Mouse (Mus musculus): ENCODE measurements around the gene Klrb1f.

DNA sequence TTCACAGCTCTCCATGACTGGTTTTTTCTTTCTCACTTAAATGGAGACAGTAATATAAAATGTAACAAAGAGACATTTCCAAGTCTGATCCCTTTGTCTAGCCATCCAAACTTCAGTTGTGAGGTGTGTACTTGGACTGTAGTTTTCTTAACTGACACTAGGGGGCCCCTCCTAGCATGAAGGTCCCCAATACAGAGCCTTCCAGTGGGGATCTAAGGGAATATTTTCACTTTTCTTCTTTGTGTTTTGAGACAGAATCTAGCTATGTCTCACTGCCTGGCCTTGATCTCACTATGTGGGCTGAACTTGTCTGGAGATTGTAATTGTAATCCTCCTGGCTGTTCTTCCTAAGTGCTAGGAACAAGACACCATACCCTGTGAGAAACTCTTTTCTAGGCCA is 49.5 kb downstream of the Klrb1f start:
- peak; percentile 99 for TF ChIP-seq CTCF (IDR thresholded peaks at IDR 0.05)
- no peak for TF ChIP-seq POLR2A (IDR thresholded peaks at IDR 0.05; ENCODE audit: insufficient read depth, low read depth, low read length)
